Mouse (Mus musculus) small intestine, adult 2 months (tissue): ENCODE results near the gene Pde3a.

Source experiments
- CTCF ChIP-seq: fragments of 200-500 bp; IDR thresholded peaks from 2 replicates; pipeline ENCODE4 v1.5.1; 2012; ENCODE audit warnings: low read depth, mild to moderate bottlenecking, control low read depth, inconsistent platforms, low read length, moderate library complexity, mixed read lengths; ENCODE audit not compliant: insufficient replicate concordance, insufficient read length; ENCODE audit errors: extremely low read depth
- POLR2A ChIP-seq: fragments of 200-500 bp; IDR thresholded peaks from 2 replicates; pipeline ENCODE4 v1.6.1; 2012; ENCODE audit warnings: low read depth, mild to moderate bottlenecking, control low read depth, inconsistent platforms, low read length, moderate library complexity

GRCm38 (mm10) chr6:141207531-141207930 lies 41.5 kb upstream of the Pde3a start:
- TF ChIP-seq CTCF (no peak), POLR2A (no peak)
